Mouse (Mus musculus) hematopoietic multipotent progenitor cell, adult 10-12 weeks (in vitro differentiated cells): Measurements from ENCODE around the gene Ctps. TPM values are rescaled to one million over a fixed set of nuclear protein-coding genes. Genes with fewer than 3 reads are reported as not detected.

ENCODE experiments used
- polyA plus RNA-seq: library from polyadenylated mRNA; stranded (reverse); fragments of >175 nt; gene quantifications from 2 replicates; pipeline ENCODE4 v1.2.3, GENCODE M21; 2012; ENCODE audit warnings: low replicate concordance

The Ctps gene
- polyA plus RNA-seq: 1.2 and 3.2 TPM in 2 replicates

DNA sequence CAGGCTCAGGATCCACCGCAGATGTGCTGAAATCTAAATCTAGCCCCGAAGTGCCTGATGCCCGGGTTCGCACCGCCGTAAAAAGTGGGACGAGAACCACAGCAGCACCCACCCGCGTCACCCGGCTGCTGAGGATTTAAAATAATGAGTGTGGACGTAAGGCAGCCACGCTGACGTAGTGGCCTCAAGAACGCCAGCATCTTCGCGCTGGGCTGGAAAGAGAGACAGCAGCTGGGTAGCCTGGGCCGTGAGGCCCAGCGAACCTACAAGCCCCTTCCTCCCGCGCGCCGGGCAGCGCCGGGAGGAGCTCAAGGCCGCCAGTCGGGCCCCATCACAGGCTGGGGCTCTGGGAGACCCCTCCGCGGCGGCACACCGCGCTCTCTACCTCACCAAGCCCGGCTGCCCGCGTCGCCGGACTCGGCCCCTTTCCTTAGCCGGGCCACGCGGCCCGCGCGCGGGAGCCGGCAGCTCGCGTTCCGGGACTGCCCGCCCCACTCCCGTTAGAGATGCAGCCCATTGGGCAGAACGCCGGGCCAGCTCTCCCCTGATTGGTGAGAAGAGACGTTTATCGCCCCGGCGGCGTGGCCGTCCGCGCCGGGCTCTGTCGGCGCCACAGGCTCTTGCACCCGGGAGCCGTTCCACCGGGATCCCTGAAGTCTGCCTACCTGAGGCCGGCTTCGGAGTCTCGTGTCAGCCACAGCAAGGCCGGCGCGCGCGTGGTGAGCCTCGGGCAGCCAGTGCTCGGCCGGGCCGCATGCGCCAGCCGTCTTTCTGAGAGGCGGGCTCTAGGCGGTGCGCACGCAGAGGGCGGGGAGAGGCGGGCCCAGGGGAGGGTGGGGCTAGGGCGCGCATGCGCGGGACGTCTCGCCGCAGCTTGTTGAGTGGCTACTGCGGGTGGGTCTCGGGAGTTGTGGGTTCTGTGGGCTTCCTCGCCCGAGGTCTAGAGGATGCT lies at the start of gene Ctps:
TSS of gene Ctps (minus strand) at position 791 of the 952 bp plus-strand sequence.

DNA sequence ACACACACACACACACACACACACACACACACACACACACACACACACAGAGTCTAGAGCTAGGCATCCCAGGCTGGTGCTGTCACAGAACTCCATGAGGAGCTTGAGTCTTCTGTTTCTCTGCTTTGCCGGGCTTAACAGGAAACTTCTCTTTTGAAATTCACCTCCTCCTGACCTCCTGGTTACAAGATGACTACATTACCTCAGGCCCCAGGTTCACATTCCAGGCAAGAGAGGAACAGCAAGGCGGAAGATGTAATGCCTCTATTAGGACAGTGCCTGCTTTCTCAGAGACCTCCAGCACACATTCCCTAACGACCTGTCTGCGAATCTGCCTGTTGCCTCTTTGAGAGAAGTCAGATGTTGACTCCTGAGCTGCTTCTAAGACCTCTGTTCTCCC lies 18.4 kb upstream of the Ctps start, which contains the start of gene Gm8439:
TSS of gene Gm8439 (plus strand) at position 301 of the 400 bp plus-strand sequence.

DNA sequence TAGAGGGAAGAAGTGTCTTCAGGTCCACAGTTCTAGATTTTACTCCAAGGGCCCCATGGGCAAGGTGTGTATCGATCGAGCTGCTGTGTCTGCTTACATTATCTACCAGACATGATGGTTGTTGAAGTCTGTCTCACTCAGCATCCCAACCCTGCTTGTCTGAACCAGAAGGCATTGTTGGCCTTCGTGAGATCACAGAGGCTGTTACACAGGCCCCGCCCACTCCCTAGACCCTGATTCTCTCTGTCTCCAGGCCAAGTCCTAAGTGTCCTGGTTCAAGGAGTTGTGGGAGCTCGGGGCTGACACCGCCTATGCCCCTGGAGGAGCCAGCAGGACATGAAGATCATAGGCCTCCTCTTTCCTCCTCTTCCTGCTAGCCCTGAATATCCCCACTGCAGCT lies 38.1 kb downstream of the Ctps start, which contains the start of gene Slfnl1:
TSS of gene Slfnl1 (plus strand) at position 246 of the 400 bp plus-strand sequence.

Other genes starting within 250 kb of the Ctps start
- gene Scmh1, start 165.0 kb downstream of the Ctps start, polyA plus RNA-seq: 10.8 and 32.8 TPM in 2 replicates
- 0.08 and 0.12 TPM in 2 replicates for gene Slfnl1, start 38.0 kb downstream of the Ctps start, polyA plus RNA-seq
- not detected in 2 replicates for gene Gm8439, start 18.5 kb upstream of the Ctps start, polyA plus RNA-seq
- gene Cited4, start 96.3 kb upstream of the Ctps start, polyA plus RNA-seq: 22.2 and 34.5 TPM in 2 replicates
- gene Kcnq4, start 178.3 kb upstream of the Ctps start, polyA plus RNA-seq: 0.07 and 0.23 TPM in 2 replicates